Mouse (Mus musculus): ENCODE measurements around the gene Pkp1.

Gene Pkp1

GRCm38 (mm10) chr1:135834983-135835382 is 84.0 kb downstream of the Pkp1 start:
- no peak for ATAC-seq (ENCODE audit: insufficient number of reproducible peaks, low FRiP score, low TSS enrichment)

- ATAC-seq (ENCODE audit: insufficient number of reproducible peaks, low FRiP score, low TSS enrichment) = no peak
These were observed 84.7 kb downstream of the Pkp1 start for GRCm38 (mm10) chr1:135834206-135834859.

- ATAC-seq (ENCODE audit: insufficient number of reproducible peaks, low FRiP score, low TSS enrichment) = no peak
These were observed 90.1 kb downstream of the Pkp1 start for GRCm38 (mm10) chr1:135828918-135829317.

DNA sequence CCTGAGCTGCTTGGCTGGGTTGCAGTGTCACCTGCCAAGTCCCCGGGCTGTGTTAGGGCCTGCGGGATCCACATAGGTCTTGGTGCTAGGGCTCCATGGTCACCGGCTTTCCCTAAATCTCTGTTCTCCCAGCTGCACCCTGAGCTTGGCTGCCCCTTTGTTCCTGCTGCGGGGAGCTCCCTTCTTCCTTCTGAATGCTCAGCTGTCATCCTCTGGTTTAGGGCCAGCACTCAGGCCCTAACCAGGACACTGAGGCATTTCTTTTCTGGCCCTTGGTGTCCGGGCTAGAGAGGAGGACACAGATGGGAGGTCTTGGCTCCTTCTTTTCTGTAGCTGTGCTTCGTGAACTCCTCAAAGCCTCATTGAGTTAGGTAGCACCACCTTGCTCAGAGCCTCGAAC is 97.2 kb downstream of the Pkp1 start:
- no peak for ATAC-seq (ENCODE audit: insufficient number of reproducible peaks, low FRiP score, low TSS enrichment)

Measured in cerebellum, adult (tissue).